Mouse (Mus musculus) heart, adult 2 months (tissue): Measurements from ENCODE around the gene Pi4kb.

Source experiments
- CTCF ChIP-seq: fragments of 200-600 bp; IDR thresholded peaks from 2 replicates; pipeline ENCODE4 v1.8.1; 2022; ENCODE audit warnings: antibody characterized with exemption, mild to moderate bottlenecking, moderate library complexity
- EP300 ChIP-seq: fragments of 200-500 bp; IDR thresholded peaks from 2 replicates; pipeline ENCODE4 v1.6.1; 2011; ENCODE audit warnings: low read depth, low read length, control low read depth; ENCODE audit not compliant: insufficient read depth
- POLR2A ChIP-seq: fragments of 200-500 bp; IDR thresholded peaks from 2 replicates; pipeline ENCODE4 v1.6.1; 2011; ENCODE audit warnings: mild to moderate bottlenecking, low read depth, low read length, control low read depth; ENCODE audit not compliant: insufficient read depth

GRCm38 (mm10) chr3:95028603-95029002 is 54.1 kb downstream of the Pi4kb start:
- no peak for TF ChIP-seq EP300
- TF ChIP-seq POLR2A: no peak
- TF ChIP-seq CTCF: no peak
